Mouse (Mus musculus): ENCODE data around the gene Gdpd1. TPM values are rescaled to one million over a fixed set of nuclear protein-coding genes. Genes with fewer than 3 reads are reported as not detected.

Gdpd1 gene
- total and polyA plus RNA-seq, 3 experiments = 7.9 to 11.2 TPM; not detected in 1

- H3K27me3 ChIP-seq (ENCODE audit: control insufficient read depth in 1 of 2, insufficient read depth in 2 of 2, low read length in 2 of 2) = no peaks in the 10 kb centered on the region
- no peak overlapping the region for H3K4me3 ChIP-seq (ENCODE audit: control insufficient read depth in 1 of 2, insufficient read depth in 1 of 2, low read depth in 2 of 2, low read length in 2 of 2)
- peaks cover 2 to 3% of the 10 kb centered on the region in 2 experiments; a peak in 2 of 4 replicates for H3K36me3 ChIP-seq (ENCODE audit: control insufficient read depth in 1 of 2, insufficient read depth in 2 of 2, low read length in 2 of 2)
- H3K27ac ChIP-seq (ENCODE audit: control insufficient read depth, low read depth, low read length) = no peak overlapping the region
- DNase-seq (ENCODE audit: low read depth, low spot score) = no peak
- no peak overlapping the region for H3K9ac ChIP-seq (ENCODE audit: control insufficient read depth, low read depth, low read length, poor library complexity, severe bottlenecking)
- H3K9me3 ChIP-seq (replicated peaks; ENCODE audit: insufficient read depth, low read length) = no peaks in the 10 kb centered on the region
- H3K4me1 ChIP-seq (ENCODE audit: control insufficient read depth in 1 of 2, insufficient read depth in 2 of 2, low read length in 2 of 2) = peaks cover 0 to 8% of the 10 kb centered on the region in 2 experiments; a peak in 1 of 4 replicates
- no peaks in the 10 kb centered on the region for H3K79me2 ChIP-seq (ENCODE audit: control insufficient read depth, insufficient read depth, low read length, poor library complexity)
- TF ChIP-seq EP300 (IDR thresholded peaks at IDR 0.05; ENCODE audit: low read depth in 1 of 2, low read length in 2 of 2) = no peak
- no peak for TF ChIP-seq E2F4 (IDR thresholded peaks at IDR 0.05; ENCODE audit: borderline replicate concordance, low read depth, low read length)
- TF ChIP-seq GATA1 (IDR thresholded peaks at IDR 0.05; ENCODE audit: low read depth, low read length) = no peak
- TF ChIP-seq POLR2A (IDR thresholded peaks at IDR 0.05; ENCODE audit: control insufficient read depth in 1 of 2, insufficient read depth in 1 of 2, low read depth in 1 of 2, low read length in 2 of 2, poor library complexity in 1 of 2) = no peak
- TF ChIP-seq SMC3 (IDR thresholded peaks at IDR 0.05; ENCODE audit: low read depth, low read length) = no peak
- no peak for TF ChIP-seq BHLHE40 (IDR thresholded peaks at IDR 0.05; ENCODE audit: borderline replicate concordance, low read depth, low read length)
- TF ChIP-seq RAD21 (IDR thresholded peaks at IDR 0.05; ENCODE audit: low read depth, low read length) = no peak
- TF ChIP-seq TBP (IDR thresholded peaks at IDR 0.05; ENCODE audit: low read depth, low read length) = no peak
- TF ChIP-seq POLR2AphosphoS5 (IDR thresholded peaks at IDR 0.05; ENCODE audit: borderline replicate concordance, low read depth, low read length) = no peak
- no peak for TF ChIP-seq MYB (IDR thresholded peaks at IDR 0.05; ENCODE audit: low read depth, low read length)
- no peak for TF ChIP-seq ELF1 (IDR thresholded peaks at IDR 0.05; ENCODE audit: low read depth, low read length)
- TF ChIP-seq MAZ (IDR thresholded peaks at IDR 0.05; ENCODE audit: low read depth, low read length) = no peak
- TF ChIP-seq POLR2AphosphoS2 (IDR thresholded peaks at IDR 0.05; ENCODE audit: low read length) = no peak
- TF ChIP-seq UBTF (IDR thresholded peaks at IDR 0.05; ENCODE audit: borderline replicate concordance, insufficient read depth, low read depth, low read length) = no peak
- TF ChIP-seq JUND (IDR thresholded peaks at IDR 0.05; ENCODE audit: low read depth, low read length) = no peak
These were observed 30.8 kb downstream of the Gdpd1 start for GRCm38 (mm10) chr11:87043052-87043451.

- TF ChIP-seq ETS1 (IDR thresholded peaks at IDR 0.05; ENCODE audit: low read depth, low read length) (no peak), RAD21 (IDR thresholded peaks at IDR 0.05; ENCODE audit: low read depth, low read length) (no peak), MAX (IDR thresholded peaks at IDR 0.05; ENCODE audit: low read length) (no peak), ELF1 (IDR thresholded peaks at IDR 0.05; ENCODE audit: low read depth, low read length) (no peak), CTCF (IDR thresholded peaks at IDR 0.05 in 2 of 3, conservative IDR thresholded peaks at IDR 0.05 in 1 of 3; ENCODE audit: control insufficient read depth in 1 of 3, insufficient read depth in 1 of 3, low read depth in 2 of 3, low read length in 3 of 3, poor library complexity in 1 of 3, severe bottlenecking in 1 of 3) (no peak), UBTF (IDR thresholded peaks at IDR 0.05; ENCODE audit: borderline replicate concordance, insufficient read depth, low read depth, low read length) (no peak), JUND (IDR thresholded peaks at IDR 0.05; ENCODE audit: low read depth, low read length) (no peak), BHLHE40 (IDR thresholded peaks at IDR 0.05; ENCODE audit: borderline replicate concordance, low read depth, low read length) (no peak), NRF1 (IDR thresholded peaks at IDR 0.05; ENCODE audit: insufficient read depth, low read depth, low read length, poor library complexity, severe bottlenecking) (no peak), POLR2AphosphoS5 (IDR thresholded peaks at IDR 0.05; ENCODE audit: borderline replicate concordance, low read depth, low read length) (no peak), GATA1 (IDR thresholded peaks at IDR 0.05; ENCODE audit: low read depth, low read length) (no peak), TAL1 (IDR thresholded peaks at IDR 0.05; ENCODE audit: low read length) (no peak), MAZ (IDR thresholded peaks at IDR 0.05; ENCODE audit: low read depth, low read length) (no peak), ZKSCAN1 (IDR thresholded peaks at IDR 0.05; ENCODE audit: low read depth, low read length) (no peak), CHD1 (IDR thresholded peaks at IDR 0.05; ENCODE audit: low read depth, low read length) (no peak)
- Histone ChIP-seq H3K4me1 (ENCODE audit: control insufficient read depth in 1 of 2, insufficient read depth in 2 of 2, low read length in 2 of 2) (no peaks in the 10 kb centered on the region), H3K79me2 (ENCODE audit: control insufficient read depth, insufficient read depth, low read length, poor library complexity) (no peaks in the 10 kb centered on the region), H3K4me3 (ENCODE audit: control insufficient read depth in 1 of 2, insufficient read depth in 1 of 2, low read depth in 2 of 2, low read length in 2 of 2) (no peak overlapping the region), H3K27ac (ENCODE audit: control insufficient read depth, low read depth, low read length) (no peak overlapping the region), H3K9ac (ENCODE audit: control insufficient read depth, low read depth, low read length, poor library complexity, severe bottlenecking) (no peak overlapping the region), H3K27me3 (ENCODE audit: control insufficient read depth in 1 of 2, insufficient read depth in 2 of 2, low read length in 2 of 2) (no peaks in the 10 kb centered on the region), H3K36me3 (ENCODE audit: control insufficient read depth in 1 of 2, insufficient read depth in 2 of 2, low read length in 2 of 2) (no peaks in the 10 kb centered on the region), H3K9me3 (replicated peaks; ENCODE audit: insufficient read depth, low read length) (no peaks in the 10 kb centered on the region)
- no peak for DNase-seq (ENCODE audit: low read depth, low spot score)
These were observed 34.4 kb downstream of the Gdpd1 start for GRCm38 (mm10) chr11:87039307-87039963.

All from MEL (cell line).